Mouse (Mus musculus): Measurements from ENCODE around the gene Aggf1.

- no peak for TF ChIP-seq CTCF (IDR thresholded peaks at IDR 0.05; ENCODE audit: borderline replicate concordance, extremely low read depth, insufficient read depth, insufficient read length)
- no peak for TF ChIP-seq POLR2A (IDR thresholded peaks at IDR 0.05; ENCODE audit: borderline replicate concordance, extremely low read depth, insufficient read depth, insufficient read length, poor library complexity, severe bottlenecking)
Measured at GRCm38 (mm10) chr13:95348476-95348875, 26.7 kb downstream of the Aggf1 start.

All from brain, embryonic 14.5 days (tissue).